Mouse (Mus musculus) forebrain, embryonic 13.5 days (tissue): Measurements from ENCODE around the gene Sergef. TPM values are rescaled to one million over a fixed set of nuclear protein-coding genes. Genes with fewer than 3 reads are reported as not detected.
A peak's percentile ranks its signal among the peaks of the same experiment; 100 is the strongest.

ENCODE experiments used
- ATAC-seq: fragments of 200-750 bp; cut with Nextera tagmentation; 2 replicates; pipeline ENCODE4 v1.8.0; 2017
- H3K27ac ChIP-seq: fragments of 300-500 bp; sonication (generic); 2 replicates; pipeline ENCODE4 v1.5.1; 2015; ENCODE audit warnings: inconsistent platforms, mild to moderate bottlenecking, moderate library complexity
- H3K27me3 ChIP-seq: fragments of 300-500 bp; sonication (generic); 2 replicates; pipeline ENCODE4 v1.6.1; 2015; ENCODE audit warnings: mild to moderate bottlenecking, inconsistent platforms
- H3K36me3 ChIP-seq: fragments of 300-500 bp; sonication (generic); 2 replicates; pipeline ENCODE4 v1.6.1; 2015; ENCODE audit warnings: mild to moderate bottlenecking, inconsistent platforms; ENCODE audit not compliant: poor library complexity, severe bottlenecking
- H3K4me1 ChIP-seq: fragments of 300-500 bp; sonication (generic); 2 replicates; pipeline ENCODE4 v1.6.1; 2015; ENCODE audit warnings: inconsistent platforms
- H3K4me2 ChIP-seq: fragments of 300-500 bp; sonication (generic); 2 replicates; pipeline ENCODE4 v1.6.1; 2015; ENCODE audit warnings: inconsistent platforms, mild to moderate bottlenecking, moderate library complexity
- H3K4me3 ChIP-seq: fragments of 300-500 bp; sonication (generic); 2 replicates; pipeline ENCODE4 v1.5.1; 2015; ENCODE audit warnings: mild to moderate bottlenecking, inconsistent platforms
- H3K9ac ChIP-seq: fragments of 300-500 bp; sonication (generic); 2 replicates; pipeline ENCODE4 v1.6.1; 2015; ENCODE audit warnings: mild to moderate bottlenecking, inconsistent platforms
- H3K9me3 ChIP-seq: fragments of 300-500 bp; sonication (generic); replicated peaks from 2 replicates; pipeline ENCODE4 v1.6.1; 2016; ENCODE audit warnings: inconsistent platforms
- WGBS: fragments of 180-500 bp; shearing (Covaris S2); methylation state at CpG from one replicate; pipeline ENCODE4 v1.1.7; 2015; 5-methylcytosine and 5-hydroxymethylcytosine counted together
- polyA plus RNA-seq: library from polyadenylated mRNA; unstranded; fragments of >200 nt; fragmentation: Nextera tagmentation; extraction: Ambion mirVana; gene quantifications from 2 replicates; pipeline ENCODE4 v1.2.1, GENCODE M21; 2015

Sergef gene
- polyA plus RNA-seq, 1 experiment from 2014 or later, result 25.0 TPM

- Histone ChIP-seq H3K9ac (no peak overlapping the region), H3K9me3 (no peaks in the 10 kb centered on the region; the same call in 1 of the 2 replicates), H3K4me1 (no peaks in the 10 kb centered on the region), H3K36me3 (peaks cover 18% of the 10 kb centered on the region), H3K4me3 (no peak overlapping the region), H3K27me3 (no peaks in the 10 kb centered on the region), H3K27ac (no peak overlapping the region), H3K4me2 (no peak overlapping the region)
- 96% methylated on average over 7 of the region's 7 CpGs for WGBS
- ATAC-seq, result no peak
Measured at GRCm38 (mm10) chr7:46565374-46565773, 74.2 kb downstream of the Sergef start.

- H3K4me2 ChIP-seq, result no peak overlapping the region
- no peak for ATAC-seq
- no peaks in the 10 kb centered on the region for H3K4me1 ChIP-seq
- H3K36me3 ChIP-seq, result peaks cover 18% of the 10 kb centered on the region
- no peak overlapping the region for H3K9ac ChIP-seq
- H3K9me3 ChIP-seq, result no peaks in the 10 kb centered on the region; the same call in 1 of the 2 replicates
- no peak overlapping the region for H3K4me3 ChIP-seq
- no peak overlapping the region for H3K27ac ChIP-seq
- no peaks in the 10 kb centered on the region for H3K27me3 ChIP-seq
Measured at GRCm38 (mm10) chr7:46563801-46564200, 75.8 kb downstream of the Sergef start.

GRCm38 (mm10) chr7:46560061-46560460 lies 79.5 kb downstream of the Sergef start:
- Histone ChIP-seq H3K27me3 (no peaks in the 10 kb centered on the region), H3K4me1 (peaks cover 24% of the 10 kb centered on the region), H3K4me3 (no peak overlapping the region), H3K9me3 (no peaks in the 10 kb centered on the region), H3K4me2 (no peak overlapping the region), H3K9ac (no peak overlapping the region), H3K36me3 (peaks cover 2% of the 10 kb centered on the region; the same call in 1 of the 2 replicates), H3K27ac (no peak overlapping the region)
- ATAC-seq, result no peak
- 93% methylated on average over 2 of the region's 2 CpGs for WGBS

- H3K4me1 ChIP-seq, result peaks cover 28% of the 10 kb centered on the region
- H3K4me2 ChIP-seq, result no peak overlapping the region
- H3K27ac ChIP-seq, result no peak overlapping the region
- no peaks in the 10 kb centered on the region for H3K9me3 ChIP-seq
- no peak for ATAC-seq
- H3K9ac ChIP-seq, result no peak overlapping the region
- no peak overlapping the region for H3K4me3 ChIP-seq
- no peaks in the 10 kb centered on the region for H3K27me3 ChIP-seq
- no peaks in the 10 kb centered on the region; the same call in 1 of the 2 replicates for H3K36me3 ChIP-seq
- 90% methylated on average over 6 of the region's 6 CpGs for WGBS
Measured at GRCm38 (mm10) chr7:46559643-46560042, 80.0 kb downstream of the Sergef start.

- no peaks in the 10 kb centered on the region; the same call in 1 of the 2 replicates for H3K36me3 ChIP-seq
- ATAC-seq, result no peak
Measured at GRCm38 (mm10) chr7:46559006-46559405, 80.6 kb downstream of the Sergef start.

GRCm38 (mm10) chr7:46557996-46558395 lies 81.6 kb downstream of the Sergef start:
- Histone ChIP-seq H3K9ac (no peak overlapping the region), H3K27ac (no peak overlapping the region), H3K4me2 (no peak overlapping the region), H3K27me3 (no peaks in the 10 kb centered on the region), H3K4me1 (peaks cover 40% of the 10 kb centered on the region), H3K9me3 (no peaks in the 10 kb centered on the region), H3K36me3 (no peaks in the 10 kb centered on the region), H3K4me3 (no peak overlapping the region)
- no peak for ATAC-seq
- 87% methylated on average over 4 of the region's 4 CpGs for WGBS

More at GRCm38 (mm10) chr7:46559006-46559405, 80.6 kb downstream of the Sergef start:
- no peak overlapping the region for H3K4me3 ChIP-seq
- 83% methylated on average over 5 of the region's 5 CpGs for WGBS
- H3K4me1 ChIP-seq, result peaks cover 34% of the 10 kb centered on the region
- H3K27me3 ChIP-seq, result no peaks in the 10 kb centered on the region
- no peak overlapping the region for H3K4me2 ChIP-seq
- H3K9me3 ChIP-seq, result no peaks in the 10 kb centered on the region
- H3K27ac ChIP-seq, result no peak overlapping the region
- no peak overlapping the region for H3K9ac ChIP-seq

- no peaks in the 10 kb centered on the region for H3K27me3 ChIP-seq
- ATAC-seq, result no peak
- no peaks in the 10 kb centered on the region for H3K9me3 ChIP-seq
- no peak overlapping the region for H3K9ac ChIP-seq
- no peak overlapping the region for H3K27ac ChIP-seq
- no peak overlapping the region for H3K4me3 ChIP-seq
- peaks cover 40% of the 10 kb centered on the region for H3K4me1 ChIP-seq
- WGBS, result 87% methylated on average over 11 of the region's 11 CpGs
- H3K4me2 ChIP-seq, result no peak overlapping the region
- H3K36me3 ChIP-seq, result no peaks in the 10 kb centered on the region
Measured at GRCm38 (mm10) chr7:46557387-46557786, 82.2 kb downstream of the Sergef start.

GRCm38 (mm10) chr7:46556358-46557118 lies 83.1 kb downstream of the Sergef start:
- H3K27ac ChIP-seq, result peak overlapping the region; percentile 75
- H3K4me2 ChIP-seq, result peak overlapping the region; percentile 24; the same call in 1 of the 2 replicates
- no peaks in the 10 kb centered on the region for H3K36me3 ChIP-seq
- H3K9me3 ChIP-seq, result no peaks in the 10 kb centered on the region
- peak; percentile 92 for ATAC-seq
- peaks cover 43% of the 10 kb centered on the region for H3K4me1 ChIP-seq
- WGBS, result 19% methylated on average over 13 of the region's 13 CpGs
- no peaks in the 10 kb centered on the region for H3K27me3 ChIP-seq
- no peak overlapping the region for H3K4me3 ChIP-seq
- H3K9ac ChIP-seq, result peak overlapping the region; percentile 43; the same call in 1 of the 2 replicates

GRCm38 (mm10) chr7:46555731-46556130 lies 83.9 kb downstream of the Sergef start:
- Histone ChIP-seq H3K4me2 (no peak overlapping the region), H3K36me3 (no peaks in the 10 kb centered on the region), H3K4me1 (peaks cover 51% of the 10 kb centered on the region), H3K27ac (no peak overlapping the region), H3K27me3 (no peaks in the 10 kb centered on the region), H3K4me3 (no peak overlapping the region), H3K9ac (no peak overlapping the region), H3K9me3 (no peaks in the 10 kb centered on the region)
- 91% methylated on average over 7 of the region's 7 CpGs for WGBS
- ATAC-seq, result no peak

- H3K27ac ChIP-seq, result peak overlapping the region; percentile 41; the same call in 1 of the 2 replicates
- WGBS, result 65% methylated on average over 9 of the region's 9 CpGs
- no peaks in the 10 kb centered on the region for H3K9me3 ChIP-seq
- H3K4me2 ChIP-seq, result no peak overlapping the region
- H3K27me3 ChIP-seq, result no peaks in the 10 kb centered on the region
- H3K4me1 ChIP-seq, result peaks cover 52% of the 10 kb centered on the region
- H3K4me3 ChIP-seq, result no peak overlapping the region
- ATAC-seq, result 0 out of 2 replicates have a peak, but pooled peaks have one; percentile 7
- H3K9ac ChIP-seq, result no peak overlapping the region
- H3K36me3 ChIP-seq, result no peaks in the 10 kb centered on the region
Measured at GRCm38 (mm10) chr7:46554855-46555254, 84.8 kb downstream of the Sergef start.

- Histone ChIP-seq H3K27ac (no peak overlapping the region), H3K4me1 (peaks cover 58% of the 10 kb centered on the region), H3K27me3 (no peaks in the 10 kb centered on the region), H3K36me3 (no peaks in the 10 kb centered on the region), H3K4me2 (no peak overlapping the region), H3K9me3 (no peaks in the 10 kb centered on the region), H3K9ac (no peak overlapping the region), H3K4me3 (no peak overlapping the region)
- 48% methylated on average over 7 of the region's 7 CpGs for WGBS
- no peak; the same call in 1 of the 2 replicates for ATAC-seq
Measured at GRCm38 (mm10) chr7:46554003-46554402, 85.6 kb downstream of the Sergef start.

- WGBS, result 82% methylated on average over 20 of the region's 20 CpGs
- Histone ChIP-seq H3K27ac (no peak overlapping the region), H3K27me3 (no peaks in the 10 kb centered on the region), H3K4me1 (peaks cover 52% of the 10 kb centered on the region), H3K9me3 (no peaks in the 10 kb centered on the region), H3K4me3 (no peak overlapping the region), H3K4me2 (no peak overlapping the region), H3K9ac (no peak overlapping the region), H3K36me3 (no peaks in the 10 kb centered on the region)
- ATAC-seq, result no peak
Measured at GRCm38 (mm10) chr7:46551935-46552752, 87.5 kb downstream of the Sergef start.
